Mouse (Mus musculus) gastrocnemius, postnatal 10 days (tissue): ENCODE data around the gene Mfn2. TPM values are rescaled to one million over a fixed set of nuclear protein-coding genes. Genes with fewer than 3 reads are reported as not detected.
"Not testable (repeated sequence)": the region's sequence is repeated elsewhere in the genome, so short reads cannot be mapped to it uniquely, and the experiment has no call there.

Experiments
- DNase-seq: peaks from one replicate; pipeline ENCODE4 v3.0.0; 2021; ENCODE audit warnings: mixed read lengths
- total RNA-seq, 2 experiments: library from RNA; stranded (reverse); gene quantifications; 2 replicates each; pipeline ENCODE4 v1.2.3; 2021

The Mfn2 gene
- total RNA-seq, 2 experiments from 2014 or later, result 254 to 282 TPM

- DNase-seq, result peak; percentile 83
These were observed 36.0 kb downstream of the Mfn2 start, which contains the start of the genes Miip and Fv1 for GRCm38 (mm10) chr4:147868450-147869031. Gene Miip (minus strand): TSS chr4:147868816. Gene Fv1 (plus strand): TSS chr4:147868979.

GRCm38 (mm10) chr4:147867563-147868449 lies 36.7 kb downstream of the Mfn2 start:
- no peak for DNase-seq

DNA sequence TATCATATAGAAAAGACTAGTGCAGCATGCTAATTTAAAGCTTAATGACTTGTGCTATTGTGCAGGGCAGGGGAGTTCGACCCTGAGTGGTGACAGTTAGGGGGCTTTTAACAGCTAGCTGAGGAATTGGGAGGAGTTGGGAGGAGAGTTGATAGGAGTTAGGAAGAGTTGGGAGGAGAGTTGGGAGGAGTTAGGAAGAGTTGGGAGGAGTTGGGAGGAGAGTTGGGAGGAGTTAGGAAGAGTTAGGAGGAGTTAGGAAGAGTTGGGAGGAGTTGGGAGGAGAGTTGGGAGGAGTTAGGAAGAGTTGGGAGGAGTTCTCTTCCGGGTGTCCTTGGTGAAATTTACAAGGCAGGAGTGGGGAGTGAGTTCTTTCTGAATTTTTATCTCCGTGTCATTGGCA lies 37.7 kb downstream of the Mfn2 start:
- not testable (repeated sequence) for DNase-seq

- DNase-seq, result no peak
These were observed 38.4 kb downstream of the Mfn2 start for GRCm38 (mm10) chr4:147866056-147866455.

DNA sequence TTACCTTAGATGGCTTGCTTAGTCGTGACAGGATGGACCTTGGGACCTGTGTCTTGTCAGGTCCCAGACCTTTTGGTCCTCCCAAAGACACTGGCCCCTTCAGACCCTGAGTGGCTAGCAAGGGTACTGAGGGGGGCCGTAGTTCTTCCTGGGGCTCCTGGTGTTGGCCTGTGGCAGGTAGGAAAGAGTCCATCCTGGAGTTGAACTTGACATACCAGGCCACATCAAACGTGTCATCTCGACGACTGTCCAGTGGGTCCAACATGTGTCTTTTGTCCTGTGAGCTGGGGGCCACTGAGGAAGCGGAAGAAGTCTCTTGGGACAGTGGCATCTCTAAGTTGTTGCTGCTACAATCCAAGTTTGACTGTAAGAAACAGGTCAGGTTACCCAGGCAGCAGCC lies 38.9 kb downstream of the Mfn2 start:
- no peak for DNase-seq

DNA sequence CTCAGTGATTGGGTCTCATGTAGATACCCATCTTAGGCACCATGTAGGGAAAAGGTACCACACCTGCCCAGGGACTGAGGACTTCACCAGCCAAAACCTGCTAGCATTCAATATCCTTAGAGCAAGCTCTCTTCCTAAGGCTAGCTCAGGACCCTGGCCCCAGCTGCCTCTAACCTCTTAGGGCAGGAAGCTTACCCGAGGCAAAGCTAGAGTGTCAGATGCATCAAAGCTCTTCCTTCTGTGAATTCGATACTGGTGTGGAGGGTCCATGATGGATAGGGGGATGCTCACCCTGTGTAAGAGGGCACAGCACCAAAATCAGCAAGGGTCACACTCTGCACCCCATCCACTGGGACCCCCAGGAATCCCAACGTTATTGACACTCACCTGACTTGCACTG lies 42.5 kb downstream of the Mfn2 start:
- no peak for DNase-seq

GRCm38 (mm10) chr4:147850776-147851175 lies 53.7 kb downstream of the Mfn2 start:
- DNase-seq, result no peak

DNA sequence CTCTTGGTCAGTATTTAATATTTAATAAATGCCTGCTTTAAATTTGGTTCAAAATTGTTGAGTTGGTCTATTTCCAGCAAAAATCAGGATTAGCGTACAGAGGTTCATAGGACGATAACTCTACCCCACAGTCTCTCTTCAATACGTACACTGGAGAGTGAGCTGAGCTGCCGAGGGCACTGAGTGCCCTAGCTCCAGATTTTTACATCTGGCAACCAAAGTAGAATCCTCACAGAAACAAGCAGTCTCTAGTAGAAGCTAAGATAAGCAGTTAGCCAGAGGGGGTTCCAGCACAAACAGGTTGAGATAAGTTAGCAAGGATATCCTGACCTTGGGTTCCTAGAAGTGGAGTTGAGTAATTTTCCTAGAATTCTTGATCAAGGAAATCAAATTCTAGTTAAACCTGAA lies 55.9 kb downstream of the Mfn2 start:
- no peak for DNase-seq

- peak; percentile 39 for DNase-seq
These were observed 56.6 kb downstream of the Mfn2 start, which contains the start of gene Zfp933 for GRCm38 (mm10) chr4:147847614-147848583. Gene Zfp933 (minus strand): TSS chr4:147848366.

- DNase-seq, result no peak
These were observed 61.6 kb downstream of the Mfn2 start for GRCm38 (mm10) chr4:147842871-147843270.

- peak; percentile 16 for DNase-seq
These were observed 65.2 kb downstream of the Mfn2 start for GRCm38 (mm10) chr4:147839282-147839681.

DNA sequence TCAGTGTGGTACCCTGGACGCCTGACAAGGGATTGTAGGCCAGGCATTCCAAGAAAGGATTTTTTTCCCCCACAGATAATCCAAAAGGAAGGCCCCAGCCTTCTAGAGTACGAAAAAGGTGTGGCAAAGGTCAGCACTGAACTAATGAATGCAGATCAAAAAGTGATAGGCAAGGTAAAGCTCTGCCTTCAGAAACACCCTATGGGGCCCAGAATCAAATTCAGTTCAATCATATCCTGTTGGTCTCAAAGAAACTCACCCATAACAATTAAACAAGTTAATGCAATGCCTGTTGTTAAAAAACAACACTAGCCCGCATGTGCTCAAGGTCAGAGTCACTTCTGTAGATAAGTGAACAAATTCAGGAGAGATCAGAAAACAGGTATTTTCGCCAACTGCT lies 80.1 kb downstream of the Mfn2 start:
- no peak for DNase-seq

Other genes starting within 250 kb of the Mfn2 start
- gene Zfp534, start 202.2 kb downstream of the Mfn2 start, total RNA-seq, result not detected
- 1 to 10 TPM; 1.5 to 2.3 TPM for gene Zfp984, start 94.9 kb downstream of the Mfn2 start, total RNA-seq
- 1 to 10 TPM; 7.2 to 8.5 TPM for gene Zfp933, start 56.3 kb downstream of the Mfn2 start, total RNA-seq
- 1 to 10 TPM; 6.2 to 9.2 TPM for gene Miip, start 35.9 kb downstream of the Mfn2 start, total RNA-seq
- gene Fv1, start 35.7 kb downstream of the Mfn2 start, total RNA-seq, result 1 to 10 TPM; 3.2 to 4.6 TPM
- 10 to 100 TPM; 50.6 to 55.3 TPM for gene Plod1, start 32.1 kb upstream of the Mfn2 start, total RNA-seq
- gene 2510039O18Rik, start 36.2 kb upstream of the Mfn2 start, total RNA-seq, result 10 to 100 TPM; 25.7 to 28.2 TPM
- not detected for gene Nppb, start 81.1 kb upstream of the Mfn2 start, total RNA-seq
- gene Nppa, start 96.0 kb upstream of the Mfn2 start, total RNA-seq, result not detected
- 1 to 10 TPM; 7.1 to 8.5 TPM for gene Clcn6, start 134.1 kb upstream of the Mfn2 start, total RNA-seq
- 10 to 100 TPM; 20.0 to 23.4 TPM for gene Mthfr, start 134.4 kb upstream of the Mfn2 start, total RNA-seq
- gene Agtrap, start 183.3 kb upstream of the Mfn2 start, total RNA-seq, result 10 to 100 TPM; 14.9 to 15.5 TPM
- 10 to 100 TPM; 11.9 to 14.3 TPM for gene Mad2l2, start 225.7 kb upstream of the Mfn2 start, total RNA-seq
- gene Draxin, start 226.0 kb upstream of the Mfn2 start, total RNA-seq, result under 1 TPM; 0.16 to 0.23 TPM
- gene Fbxo6, start 247.4 kb upstream of the Mfn2 start, total RNA-seq, result 10 to 100 TPM; 21.3 to 22.8 TPM